Mouse (Mus musculus) lung, postnatal 0 days (tissue): ENCODE data around the gene Hcn2.

Source experiments
- CTCF ChIP-seq: IDR thresholded peaks from 2 replicates; pipeline ENCODE4 v1.5.1; 2016; ENCODE audit warnings: antibody characterized with exemption, mild to moderate bottlenecking
- EP300 ChIP-seq: IDR thresholded peaks from 2 replicates; pipeline ENCODE4 v1.6.1; 2016; ENCODE audit warnings: antibody characterized with exemption, mild to moderate bottlenecking, control low read depth

DNA sequence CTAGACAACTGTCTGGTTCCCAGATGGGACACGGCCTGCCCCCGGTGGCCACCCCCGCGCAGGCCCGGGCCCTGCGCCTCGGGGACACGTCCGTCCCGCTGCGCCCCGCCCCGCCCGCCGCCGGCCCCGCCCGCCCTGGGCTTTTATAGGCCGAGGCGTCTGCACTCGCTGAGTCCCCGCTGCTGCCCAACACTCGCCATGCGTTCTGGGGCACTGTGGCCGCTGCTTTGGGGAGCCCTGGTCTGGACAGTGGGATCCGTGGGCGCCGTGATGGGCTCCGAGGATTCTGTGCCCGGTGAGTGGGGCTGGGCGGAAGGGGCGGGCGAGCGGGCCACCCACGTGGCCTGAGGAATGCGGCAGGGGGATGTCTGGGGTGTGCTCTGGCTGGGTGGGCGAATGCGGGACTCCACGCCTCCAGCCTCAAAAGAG is 60.7 kb downstream of the Hcn2 start, which contains the start of gene Fstl3:
- TF ChIP-seq CTCF: no peak
- TF ChIP-seq EP300: no peak
